Mouse (Mus musculus): Measurements from ENCODE around the gene Atg101. TPM values are rescaled to one million over a fixed set of nuclear protein-coding genes. Genes with fewer than 3 reads are reported as not detected.

Atg101 gene
- total and polyA plus RNA-seq, 2 experiments from 2014 or later = 56.3 to 81.3 TPM

- DNase-seq (peak; percentile 98), ATAC-seq (peak; percentile 100)
- 2% methylated on average over 56 of the region's 56 CpGs for WGBS
- peak overlapping the region; percentile 52 for H3K4me3 ChIP-seq (ENCODE audit: low read depth, low read length)
- peaks cover 9% of the 10 kb centered on the region; the same call in 1 of the 2 replicates for H3K4me1 ChIP-seq (ENCODE audit: insufficient read depth)
- peak; percentile 43 for TF ChIP-seq CTCF (IDR thresholded peaks at IDR 0.05; ENCODE audit: low read depth)
- no peaks in the 10 kb centered on the region for H3K9me3 ChIP-seq (ENCODE audit: low read length)
- H3K27ac ChIP-seq (ENCODE audit: low read depth, low read length) = peak overlapping the region; percentile 74
- no peaks in the 10 kb centered on the region for H3K36me3 ChIP-seq (ENCODE audit: insufficient read depth)
- peak overlapping the region; percentile 63 for H3K9ac ChIP-seq
- peak overlapping the region; percentile 63 for H3K4me2 ChIP-seq (ENCODE audit: low read depth)
- no peaks in the 10 kb centered on the region for H3K27me3 ChIP-seq (ENCODE audit: insufficient read depth, low read length)
Measured at GRCm38 (mm10) chr15:101246231-101247154, 37.6 kb upstream of the Atg101 start.

GRCm38 (mm10) chr15:101247155-101247498, 36.9 kb upstream of the Atg101 start:
- TF ChIP-seq CTCF (IDR thresholded peaks at IDR 0.05; ENCODE audit: low read depth) = no peak
- Histone ChIP-seq H3K9ac (no peak overlapping the region), H3K36me3 (ENCODE audit: insufficient read depth) (no peaks in the 10 kb centered on the region), H3K9me3 (ENCODE audit: low read length) (no peaks in the 10 kb centered on the region), H3K4me3 (ENCODE audit: low read depth, low read length) (peak overlapping the region; percentile 52; the same call in 1 of the 2 replicates), H3K4me1 (ENCODE audit: insufficient read depth) (peaks cover 9% of the 10 kb centered on the region; the same call in 1 of the 2 replicates), H3K27ac (ENCODE audit: low read depth, low read length) (no peak overlapping the region), H3K27me3 (ENCODE audit: insufficient read depth, low read length) (no peaks in the 10 kb centered on the region), H3K4me2 (ENCODE audit: low read depth) (peak overlapping the region; percentile 63)
- no peak for ATAC-seq
- DNase-seq = no peak
- 93% methylated on average over 1 of the region's 1 CpGs for WGBS

DNA sequence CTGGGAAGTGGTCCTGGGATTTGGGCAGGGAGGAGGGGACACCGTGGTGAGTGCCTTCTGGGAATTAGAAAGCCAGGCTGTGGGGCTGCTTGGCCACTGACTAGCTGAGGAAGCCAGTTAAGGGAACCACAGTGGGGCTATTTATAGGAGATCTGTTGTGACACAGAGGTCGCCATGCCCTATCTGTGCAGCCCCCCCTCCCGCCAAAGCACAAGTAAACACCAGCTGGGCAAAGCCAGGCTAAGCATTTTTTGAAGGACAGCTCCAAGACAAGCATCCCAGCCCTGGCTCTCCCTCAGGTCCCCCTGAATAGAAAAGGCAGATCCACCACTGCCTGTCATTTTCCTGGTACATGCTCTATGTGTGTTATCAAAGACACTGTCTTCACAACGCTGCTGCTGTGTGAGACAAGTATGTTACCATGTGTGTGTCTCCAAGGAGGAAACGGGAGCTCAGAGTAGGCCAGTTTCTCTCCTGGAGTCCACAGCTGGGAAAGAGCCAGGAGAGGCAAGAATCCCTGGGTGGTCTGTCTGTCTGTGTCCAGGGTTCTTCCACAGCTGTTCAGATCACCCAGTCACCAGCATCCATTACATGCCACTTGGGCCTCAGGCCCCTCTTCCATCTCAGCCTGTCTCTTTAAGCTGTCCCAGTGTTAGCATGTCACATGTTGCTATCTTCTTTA, 35.9 kb upstream of the Atg101 start:
- Histone ChIP-seq H3K9ac (no peak overlapping the region), H3K4me2 (ENCODE audit: low read depth) (no peak overlapping the region), H3K4me1 (ENCODE audit: insufficient read depth) (peaks cover 9% of the 10 kb centered on the region; the same call in 1 of the 2 replicates), H3K36me3 (ENCODE audit: insufficient read depth) (no peaks in the 10 kb centered on the region), H3K9me3 (ENCODE audit: low read length) (no peaks in the 10 kb centered on the region), H3K27me3 (ENCODE audit: insufficient read depth, low read length) (no peaks in the 10 kb centered on the region), H3K27ac (ENCODE audit: low read depth, low read length) (no peak overlapping the region), H3K4me3 (ENCODE audit: low read depth, low read length) (no peak overlapping the region)
- ATAC-seq (no peak), DNase-seq (no peak)
- TF ChIP-seq CTCF (IDR thresholded peaks at IDR 0.05; ENCODE audit: low read depth) = no peak
- 59% methylated on average over 5 of the region's 5 CpGs for WGBS

DNA sequence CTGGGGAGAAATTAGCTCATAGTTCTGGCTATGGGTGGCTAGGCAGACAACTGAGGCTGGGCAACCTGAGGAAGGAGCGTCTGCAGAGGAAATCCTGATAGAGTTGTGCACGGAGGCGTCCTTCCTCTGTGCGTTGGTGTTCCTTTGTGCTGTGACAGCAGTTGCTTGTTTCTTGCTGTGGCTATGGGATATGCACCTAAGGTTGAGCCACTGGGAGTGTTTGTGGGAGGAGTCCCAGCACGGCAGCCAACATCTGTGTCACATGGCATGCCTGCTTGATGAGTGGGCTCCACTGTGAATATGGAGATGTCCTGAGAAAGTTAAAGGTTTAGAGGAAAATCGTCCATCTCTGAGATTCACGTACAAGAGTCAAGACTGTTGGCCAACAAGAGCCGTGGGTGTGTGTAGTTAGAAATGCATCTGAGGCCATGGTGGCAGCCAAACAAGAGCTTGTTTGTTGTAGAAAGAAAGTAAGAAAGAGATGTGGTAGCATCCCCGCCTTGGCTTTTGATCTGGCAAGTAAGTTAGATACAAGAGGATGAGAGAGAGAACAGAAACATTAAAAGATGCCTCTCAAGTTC, 33.8 kb upstream of the Atg101 start:
- H3K27me3 ChIP-seq (ENCODE audit: insufficient read depth, low read length) = no peaks in the 10 kb centered on the region
- H3K27ac ChIP-seq (ENCODE audit: low read depth, low read length) = no peak overlapping the region
- no peak overlapping the region for H3K9ac ChIP-seq
- no peak for DNase-seq
- no peak for TF ChIP-seq CTCF (IDR thresholded peaks at IDR 0.05; ENCODE audit: low read depth)
- no peaks in the 10 kb centered on the region for H3K9me3 ChIP-seq (ENCODE audit: low read length)
- no peak overlapping the region for H3K4me2 ChIP-seq (ENCODE audit: low read depth)
- no peaks in the 10 kb centered on the region for H3K36me3 ChIP-seq (ENCODE audit: insufficient read depth)
- 85% methylated on average over 9 of the region's 9 CpGs for WGBS
- no peak for ATAC-seq
- no peak overlapping the region for H3K4me3 ChIP-seq (ENCODE audit: low read depth, low read length)
- H3K4me1 ChIP-seq (ENCODE audit: insufficient read depth) = peaks cover 13% of the 10 kb centered on the region; the same call in 1 of the 2 replicates

GRCm38 (mm10) chr15:101251930-101252329, 32.1 kb upstream of the Atg101 start:
- Histone ChIP-seq H3K9me3 (ENCODE audit: low read length) (no peaks in the 10 kb centered on the region), H3K4me2 (ENCODE audit: low read depth) (no peak overlapping the region), H3K4me1 (ENCODE audit: insufficient read depth) (peaks cover 9% of the 10 kb centered on the region; the same call in 1 of the 2 replicates), H3K27me3 (ENCODE audit: insufficient read depth, low read length) (no peaks in the 10 kb centered on the region), H3K36me3 (ENCODE audit: insufficient read depth) (no peaks in the 10 kb centered on the region), H3K4me3 (ENCODE audit: low read depth, low read length) (no peak overlapping the region), H3K9ac (no peak overlapping the region), H3K27ac (ENCODE audit: low read depth, low read length) (no peak overlapping the region)
- no peak for TF ChIP-seq CTCF (IDR thresholded peaks at IDR 0.05; ENCODE audit: low read depth)
- WGBS = 90% methylated on average over 5 of the region's 5 CpGs
- DNase-seq (no peak), ATAC-seq (no peak)

DNA sequence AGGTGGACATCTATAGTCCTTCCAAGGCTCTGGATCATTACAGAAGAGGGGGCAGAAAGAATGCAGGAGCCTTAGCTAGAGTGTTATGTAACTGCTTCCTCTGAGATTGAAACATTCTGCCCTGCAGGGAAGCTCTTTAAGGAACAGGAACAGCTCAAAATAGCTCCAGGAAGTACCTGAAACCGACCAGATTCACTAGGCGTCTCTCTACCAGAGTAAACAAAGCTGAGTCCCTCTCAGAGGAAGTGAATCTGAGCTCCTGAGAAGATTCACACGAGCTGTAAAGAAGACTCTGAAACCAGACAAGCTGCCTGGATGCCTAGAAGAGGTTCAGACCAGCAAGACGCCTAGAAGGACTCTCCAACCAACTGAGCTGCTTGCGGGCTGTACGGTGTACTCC, 31.5 kb upstream of the Atg101 start:
- H3K9me3 ChIP-seq (ENCODE audit: low read length) = no peaks in the 10 kb centered on the region
- H3K4me3 ChIP-seq (ENCODE audit: low read depth, low read length) = no peak overlapping the region
- WGBS = 87% methylated on average over 6 of the region's 6 CpGs

More for the DNA sequence above, 31.5 kb upstream of the Atg101 start:
- Histone ChIP-seq H3K9ac (no peak overlapping the region), H3K27ac (ENCODE audit: low read depth, low read length) (no peak overlapping the region), H3K27me3 (ENCODE audit: insufficient read depth, low read length) (no peaks in the 10 kb centered on the region), H3K36me3 (ENCODE audit: insufficient read depth) (no peaks in the 10 kb centered on the region), H3K4me2 (ENCODE audit: low read depth) (no peak overlapping the region), H3K4me1 (ENCODE audit: insufficient read depth) (peaks cover 6% of the 10 kb centered on the region; the same call in 1 of the 2 replicates)
- DNase-seq (no peak), ATAC-seq (no peak)
- TF ChIP-seq CTCF (IDR thresholded peaks at IDR 0.05; ENCODE audit: low read depth) = no peak

Data from forebrain, postnatal 0 days (tissue).